Mouse (Mus musculus): ENCODE data around the gene Lamp5. TPM values are rescaled to one million over a fixed set of nuclear protein-coding genes. Genes with fewer than 3 reads are reported as not detected.
A peak's percentile ranks its signal among the peaks of the same experiment; 100 is the strongest.

The Lamp5 gene
- 100 to 1,000 TPM; 250 to 273 TPM for total RNA-seq (2021)

GRCm38 (mm10) chr2:136051688-136052289, at the start of gene Lamp5:
Gene Lamp5, plus strand, starts transcription at chr2:136052239.
- no peak for DNase-seq (ENCODE audit: low spot score in 2 of 2)
- intact Hi-C loops (cut with DNase I), result no loop called here

DNA sequence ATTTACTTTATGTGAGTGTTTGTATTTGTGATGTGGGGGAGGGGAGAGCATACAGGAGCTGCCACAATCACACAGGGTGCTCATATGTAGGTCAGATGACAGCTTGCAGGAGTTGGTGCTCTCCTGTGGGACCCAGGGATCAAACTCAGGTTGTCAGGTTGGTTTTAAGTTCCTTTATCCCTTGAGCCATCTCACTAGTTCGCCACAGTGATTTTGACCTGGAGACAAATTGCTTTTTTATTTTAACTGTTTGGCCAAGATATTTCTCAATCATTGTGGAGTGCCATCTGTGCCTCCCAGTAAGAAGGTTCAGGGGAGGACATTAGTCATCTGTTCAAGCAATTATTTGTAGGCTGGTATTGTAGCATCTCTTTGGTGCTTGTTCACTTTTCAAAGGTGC, 48.2 kb upstream of the Lamp5 start:
- no peak for DNase-seq (ENCODE audit: low spot score in 2 of 2)
- intact Hi-C loops (cut with DNase I), result loop anchor here (2.0 to 10.0 kb wide), 3 partner anchors 55 to 591 kb away; no protein-coding TSS in a partner anchor

- intact Hi-C loops (cut with DNase I), result loop anchor here (5.0 to 10.0 kb wide), 2 partner anchors 106 to 589 kb away; no protein-coding TSS in a partner anchor
- DNase-seq (ENCODE audit: low spot score in 2 of 2), result peak in 1 of 2 experiments; percentile 75
These were observed 45.8 kb upstream of the Lamp5 start for GRCm38 (mm10) chr2:136006280-136006679.

DNA sequence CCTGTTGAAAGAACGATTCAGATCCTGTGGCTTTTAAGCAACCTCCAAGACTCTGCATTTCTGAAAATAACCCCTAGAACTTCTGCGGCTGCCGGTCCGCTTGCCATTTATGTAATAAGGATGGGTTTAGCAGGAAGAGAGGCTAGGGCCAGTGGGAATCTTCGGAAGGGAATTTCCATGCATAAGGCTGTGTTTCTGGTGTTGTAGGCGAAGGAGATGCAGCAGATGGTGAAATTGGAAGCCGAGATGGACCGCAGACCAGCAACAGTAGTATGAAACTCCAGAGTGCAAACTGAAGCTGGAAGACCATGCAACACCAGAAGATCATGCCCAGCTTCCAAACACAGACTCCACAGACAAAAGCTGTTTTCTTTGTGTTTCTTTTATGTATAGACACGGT, 39.3 kb upstream of the Lamp5 start:
- DNase-seq (ENCODE audit: low spot score in 2 of 2), result peak in 1 of 2 experiments; percentile 73
- intact Hi-C loops (cut with DNase I), result no loop called here

DNA sequence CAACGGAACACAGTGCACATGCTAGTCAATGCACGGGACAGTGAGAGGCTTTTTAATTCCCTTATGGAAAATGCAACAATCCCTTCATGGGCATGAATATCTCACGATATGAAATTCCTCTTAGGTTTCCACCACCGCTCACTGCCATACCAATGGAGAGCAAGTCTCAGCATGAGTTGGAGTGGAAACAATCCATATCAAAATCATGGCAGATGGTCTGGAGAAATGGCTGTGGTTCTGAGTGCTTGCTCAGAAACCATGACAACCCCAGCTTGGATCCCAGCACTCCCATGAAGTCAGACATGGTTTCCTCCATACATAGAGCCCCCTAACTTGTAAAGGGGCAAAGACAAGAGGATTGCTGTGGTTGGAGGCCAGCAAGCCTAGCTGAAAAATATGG, 3.6 kb upstream of the Lamp5 start:
- intact Hi-C loops (cut with DNase I), result no loop called here
- DNase-seq (ENCODE audit: low spot score in 2 of 2), result no peak

DNA sequence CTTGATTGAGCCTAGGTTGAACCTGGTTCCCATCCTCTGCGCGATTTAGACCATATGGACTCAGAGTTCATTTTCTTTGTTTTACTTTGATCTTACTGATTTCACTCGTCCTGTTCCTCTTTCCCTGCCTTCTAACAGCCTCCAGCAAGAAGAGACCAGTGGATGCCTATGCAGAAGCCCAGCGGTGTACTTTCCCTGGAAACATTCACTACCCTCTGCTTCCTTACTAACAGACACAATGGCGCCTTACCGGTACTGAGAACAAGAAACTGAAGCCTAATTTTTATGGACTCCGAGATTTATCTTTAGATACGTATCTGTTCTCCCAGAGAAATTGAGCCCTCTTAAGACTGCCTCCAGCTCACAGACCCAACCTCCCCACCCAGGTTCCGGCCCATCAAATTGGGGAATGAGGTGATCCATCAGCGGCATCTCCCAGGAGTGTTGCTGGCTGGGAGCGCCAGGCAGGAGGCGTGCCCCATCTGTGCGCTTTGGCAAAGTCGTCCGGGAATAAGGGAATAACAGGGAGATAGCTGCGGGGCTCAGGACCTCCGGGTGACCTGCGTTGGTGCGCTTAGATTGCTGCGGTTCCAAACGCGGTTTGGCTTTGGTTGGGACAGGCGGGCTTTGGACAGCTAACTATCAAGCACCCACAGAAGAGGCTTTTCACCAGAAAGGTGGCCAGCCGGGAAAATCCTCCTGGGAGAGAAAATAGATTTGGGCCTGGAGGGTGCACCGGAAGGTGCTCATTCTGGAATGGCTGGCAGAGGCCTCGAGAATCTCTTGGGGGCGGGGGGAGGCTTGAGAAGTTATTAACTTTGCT, 1.0 kb upstream of the Lamp5 start:
- DNase-seq (ENCODE audit: low spot score in 2 of 2), result no peak
- intact Hi-C loops (cut with DNase I), result no loop called here

- intact Hi-C loops (cut with DNase I), result loop anchor here (2.0 kb wide), 1 partner anchor 55 kb away; no protein-coding TSS in a partner anchor
- peak; percentile 56 to 70 for DNase-seq (ENCODE audit: low spot score in 2 of 2)
These were observed 5.9 kb downstream of the Lamp5 start for GRCm38 (mm10) chr2:136057861-136058331.

- intact Hi-C loops (cut with DNase I), result loop anchor here (2.0 kb wide), 1 partner anchor 56 kb away; no protein-coding TSS in a partner anchor
- no peak for DNase-seq (ENCODE audit: low spot score in 2 of 2)
These were observed 6.4 kb downstream of the Lamp5 start for GRCm38 (mm10) chr2:136058398-136058797.

DNA sequence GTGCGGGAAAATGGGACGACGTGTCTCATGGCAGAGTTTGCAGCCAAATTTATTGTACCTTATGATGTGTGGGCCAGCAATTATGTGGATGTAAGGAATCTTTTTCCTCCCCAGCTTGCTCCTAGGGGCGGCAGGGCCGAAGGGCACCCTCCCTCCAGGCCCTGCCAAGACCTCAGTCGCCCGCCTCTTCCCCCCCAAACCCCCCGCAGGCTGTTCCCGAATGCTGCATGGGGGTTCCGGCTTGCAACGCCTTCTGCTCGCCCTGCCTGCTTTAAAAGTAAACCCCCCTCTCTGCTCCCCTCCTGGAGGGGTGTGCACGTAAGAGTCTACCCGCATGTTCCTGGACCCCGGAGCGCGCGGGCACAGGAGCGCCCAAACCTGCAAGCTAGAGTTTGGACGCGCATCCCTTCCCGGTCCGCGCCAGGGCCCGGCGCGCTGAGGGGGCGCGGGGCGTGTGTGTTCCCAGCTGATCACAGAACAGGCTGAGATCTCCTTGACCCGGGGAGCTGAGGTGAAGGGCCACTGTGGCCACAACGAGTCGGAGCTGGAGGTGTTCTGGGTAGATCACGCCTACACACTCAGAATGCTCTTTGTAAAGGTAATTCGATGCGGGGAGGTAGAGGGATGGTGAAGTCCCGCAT, 7.1 kb downstream of the Lamp5 start:
- peak in 1 of 2 experiments; percentile 26 for DNase-seq (ENCODE audit: low spot score in 2 of 2)
- intact Hi-C loops (cut with DNase I), result loop anchor here (2.0 kb wide), 1 partner anchor 56 kb away; no protein-coding TSS in a partner anchor

GRCm38 (mm10) chr2:136064356-136064755, 12.3 kb downstream of the Lamp5 start:
- no peak for DNase-seq (ENCODE audit: low spot score in 2 of 2)
- intact Hi-C loops (cut with DNase I), result loop anchor here (5.0 kb wide), 1 partner anchor 43 kb away; no protein-coding TSS in a partner anchor

- no peak for DNase-seq (ENCODE audit: low spot score in 2 of 2)
- intact Hi-C loops (cut with DNase I), result no loop called here
These were observed 43.9 kb downstream of the Lamp5 start for GRCm38 (mm10) chr2:136095978-136096377.

- intact Hi-C loops (cut with DNase I), result no loop called here
- peak in 1 of 2 experiments; percentile 58 for DNase-seq (ENCODE audit: low spot score in 2 of 2)
These were observed 45.1 kb downstream of the Lamp5 start for GRCm38 (mm10) chr2:136097143-136097542.

- intact Hi-C loops (cut with DNase I), result loop anchor here (5.0 kb wide), 1 partner anchor 45 kb away; no protein-coding TSS in a partner anchor
These were observed 55.6 kb downstream of the Lamp5 start for GRCm38 (mm10) chr2:136107597-136107996.

DNA sequence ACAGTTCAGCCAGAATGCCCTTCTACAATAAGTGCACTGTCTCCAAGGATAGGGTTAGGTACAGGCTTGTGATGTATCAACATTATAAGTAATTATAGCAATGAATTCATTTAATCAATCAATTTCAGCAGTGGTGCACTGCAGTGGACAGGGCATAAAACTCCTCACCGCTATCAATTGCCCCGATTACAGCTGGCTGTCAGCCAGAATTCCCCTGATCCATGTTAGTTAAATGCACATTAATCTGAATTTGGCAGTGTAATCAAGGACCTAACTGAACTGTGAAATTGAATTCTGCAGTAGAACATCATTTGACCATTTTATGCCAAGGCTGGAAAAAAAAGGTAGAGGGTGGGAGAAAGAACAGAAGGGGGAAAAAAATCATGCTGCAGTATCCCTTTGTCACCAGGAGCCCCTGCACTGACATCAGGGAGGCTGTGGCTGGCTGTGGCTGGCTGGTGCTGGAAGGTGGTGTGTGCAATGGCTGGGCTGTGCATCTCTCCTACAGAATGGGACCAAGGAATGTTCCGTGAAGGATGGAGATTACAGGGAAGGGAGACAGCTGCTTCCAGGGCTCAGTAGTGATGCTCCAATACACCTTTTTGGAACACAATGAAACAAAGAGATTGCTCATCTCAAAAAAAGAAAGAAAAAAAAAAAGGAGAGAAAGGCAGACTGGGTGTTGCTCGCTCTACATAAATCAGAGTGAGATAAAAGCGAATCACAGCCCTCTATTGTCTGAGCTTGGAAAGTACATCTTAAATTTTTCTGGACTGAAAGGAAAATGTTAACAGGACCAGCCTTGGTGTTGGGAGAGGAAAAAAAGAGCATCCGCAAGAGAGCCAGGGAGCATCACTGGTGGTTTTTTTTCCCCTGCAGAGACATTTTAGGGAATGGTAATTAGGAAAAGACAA, 56.3 kb downstream of the Lamp5 start:
- intact Hi-C loops (cut with DNase I), result loop anchor here (1.0 to 5.0 kb wide), 2 partner anchors 46 to 138 kb away; no protein-coding TSS in a partner anchor
- peak in 1 of 2 experiments; percentile 33 for DNase-seq (ENCODE audit: low spot score in 2 of 2)

More at GRCm38 (mm10) chr2:136107597-136107996, 55.6 kb downstream of the Lamp5 start:
- DNase-seq (ENCODE audit: low spot score in 2 of 2), result no peak

GRCm38 (mm10) chr2:136109038-136109363, 57.0 kb downstream of the Lamp5 start:
- intact Hi-C loops (cut with DNase I), result loop anchor here (5.0 kb wide), 1 partner anchor 47 kb away; no protein-coding TSS in a partner anchor

DNA sequence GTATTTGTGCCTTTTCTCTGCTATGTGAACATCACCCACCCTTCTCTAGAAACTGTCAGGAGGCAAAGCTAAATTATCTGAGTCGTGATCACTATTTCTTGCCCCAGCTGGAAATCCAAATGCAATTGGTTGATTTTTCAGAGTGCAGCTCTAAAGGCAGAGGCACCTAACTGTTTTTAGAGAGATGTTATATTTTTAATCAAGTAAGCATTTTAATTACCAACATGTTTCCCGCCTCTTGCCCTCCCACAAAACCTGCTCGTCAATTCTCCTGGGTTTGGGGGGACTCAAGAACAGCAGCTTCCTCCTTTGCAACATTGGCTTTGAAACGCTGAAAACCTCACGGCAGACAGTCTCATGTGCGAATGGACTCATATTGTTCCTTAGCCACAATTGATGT, 61.3 kb downstream of the Lamp5 start:
- intact Hi-C loops (cut with DNase I), result loop anchor here (5.0 kb wide), 1 partner anchor 106 kb away; no protein-coding TSS in a partner anchor
- peak in 1 of 2 experiments; percentile 80 for DNase-seq (ENCODE audit: low spot score in 2 of 2)

More at GRCm38 (mm10) chr2:136109038-136109363, 57.0 kb downstream of the Lamp5 start:
- peak in 1 of 2 experiments; percentile 78 for DNase-seq (ENCODE audit: low spot score in 2 of 2)

DNA sequence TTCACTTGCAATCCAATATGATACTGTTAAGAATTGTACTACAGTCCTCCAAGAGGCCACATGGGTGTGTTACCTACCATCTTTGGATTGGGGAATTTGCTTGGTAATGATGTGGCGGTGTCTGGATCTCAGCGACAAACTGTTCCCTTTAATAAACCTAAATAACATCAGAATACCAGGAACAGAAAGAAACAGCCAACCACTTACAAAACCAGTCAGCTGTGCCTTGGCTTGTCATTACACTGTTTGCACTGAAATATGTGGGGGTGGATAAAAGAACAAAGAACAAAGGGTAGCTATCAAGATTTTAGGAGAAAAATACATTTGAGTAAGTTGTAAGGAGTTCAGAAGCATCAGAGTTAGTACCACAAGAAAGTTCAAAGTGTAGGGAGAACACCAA, 66.0 kb downstream of the Lamp5 start:
- intact Hi-C loops (cut with DNase I), result no loop called here
- no peak for DNase-seq (ENCODE audit: low spot score in 2 of 2)
